Mouse (Mus musculus): Measurements from ENCODE around the gene Nppc.

The Nppc gene

GRCm38 (mm10) chr1:86650272-86650671 is 20.1 kb downstream of the Nppc start:
- peak; percentile 51 for DNase-seq

GRCm38 (mm10) chr1:86647517-86647916 is 22.9 kb downstream of the Nppc start:
- no peak for DNase-seq

DNA sequence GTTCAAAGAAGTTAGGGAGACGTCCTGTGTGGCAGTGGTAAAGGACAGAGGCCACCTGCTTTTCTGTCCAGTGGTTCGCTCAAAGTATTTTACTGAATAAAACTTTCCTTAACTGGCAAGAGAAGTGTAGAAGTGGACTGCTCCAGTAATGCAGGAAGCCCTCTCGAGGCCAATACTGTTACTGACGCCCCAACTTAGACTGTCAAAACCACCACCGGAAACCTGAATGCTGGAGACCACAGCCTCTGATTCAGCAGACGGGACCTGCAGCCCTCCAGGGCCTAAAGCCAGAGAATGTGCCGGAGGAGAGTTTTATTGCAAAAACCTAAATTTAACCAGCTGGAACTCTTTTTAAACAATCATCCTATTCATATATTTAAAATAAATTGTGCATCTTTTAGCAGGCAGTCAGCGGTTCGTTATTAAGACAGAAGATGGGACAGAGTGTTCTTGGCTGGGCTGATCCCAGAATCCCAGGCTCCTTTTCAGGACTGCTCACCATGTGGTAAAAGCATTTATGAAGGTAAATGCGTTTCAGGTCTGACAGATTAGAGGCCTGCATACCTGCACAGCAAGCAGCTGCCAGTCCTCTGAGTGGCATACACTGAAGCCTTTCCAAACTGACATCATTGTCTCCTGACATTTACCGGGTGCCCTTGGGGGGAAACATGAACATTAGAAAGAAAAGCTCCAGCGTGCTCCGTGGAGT is 27.1 kb downstream of the Nppc start:
- DNase-seq = no peak

DNA sequence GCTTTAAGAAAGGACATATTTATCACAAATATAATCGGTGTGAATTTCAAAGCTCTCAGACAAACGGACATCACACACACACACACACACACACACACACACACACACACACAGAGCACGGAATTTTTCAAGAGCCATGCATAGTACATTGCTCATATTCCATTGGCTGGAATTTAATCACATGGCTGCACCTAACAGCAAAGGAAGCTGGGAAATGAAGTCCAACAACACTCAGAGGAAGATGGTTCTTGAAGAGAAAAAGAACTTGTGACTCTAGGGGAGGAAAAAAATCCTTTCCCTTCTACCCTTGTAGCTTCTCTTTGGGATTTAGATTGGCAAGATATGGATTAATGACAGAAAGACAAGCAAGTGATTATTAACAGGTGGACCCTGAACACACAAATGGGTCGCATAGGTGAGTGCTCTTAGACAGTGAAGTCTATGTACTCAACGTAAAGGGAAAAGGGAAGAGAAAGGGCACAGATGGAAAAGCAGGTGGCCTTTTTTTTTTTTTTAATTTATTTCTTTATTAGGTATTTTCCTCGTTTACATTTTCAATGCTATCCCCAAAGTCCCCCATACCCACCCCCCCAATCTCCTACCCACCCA is 35.5 kb downstream of the Nppc start:
- no peak for DNase-seq

GRCm38 (mm10) chr1:86633840-86634750 is 36.3 kb downstream of the Nppc start:
- DNase-seq = no peak

- no peak for DNase-seq
Measured at GRCm38 (mm10) chr1:86633434-86633833, 36.9 kb downstream of the Nppc start.

GRCm38 (mm10) chr1:86632732-86633380 is 37.5 kb downstream of the Nppc start:
- DNase-seq = no peak

DNA sequence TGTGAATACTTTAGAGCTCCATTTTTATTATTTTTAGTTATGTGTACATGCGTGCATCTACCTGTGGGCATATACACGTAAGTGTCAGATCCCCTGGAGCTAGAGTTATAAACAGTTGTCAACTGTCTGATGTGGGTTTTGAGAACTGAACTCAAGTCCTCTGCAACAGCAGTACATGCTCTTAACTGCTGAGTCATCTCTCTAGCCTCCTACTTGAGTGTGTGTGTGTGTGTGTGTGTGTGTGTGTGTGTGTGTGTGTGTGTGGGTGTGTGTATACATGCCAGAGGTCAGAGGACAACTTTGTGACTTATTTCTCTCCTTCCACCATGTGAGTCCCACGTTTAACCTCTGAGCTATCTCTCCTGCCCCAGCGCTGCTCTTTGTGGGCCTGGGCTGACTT is 39.8 kb downstream of the Nppc start:
- DNase-seq = no peak

DNA sequence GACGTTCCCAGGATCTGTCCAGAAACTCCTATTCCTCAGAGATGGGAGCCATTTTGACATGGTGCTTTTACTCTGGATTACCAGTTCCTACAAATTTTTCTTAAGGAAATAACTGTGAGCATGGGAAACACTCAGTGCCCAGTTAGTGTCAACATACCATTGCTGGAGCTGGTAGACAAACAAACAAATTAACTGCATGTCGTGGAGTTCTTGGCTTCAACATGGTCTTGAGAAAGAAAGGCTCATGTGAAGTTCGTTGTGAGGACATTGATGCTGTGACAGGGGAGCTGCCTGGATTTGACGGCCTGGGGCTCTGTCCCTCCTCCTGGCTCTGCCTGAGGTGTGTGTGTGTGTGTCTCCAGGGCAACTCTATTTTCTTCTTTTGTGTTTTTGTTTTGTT is 40.4 kb downstream of the Nppc start:
- no peak for DNase-seq

GRCm38 (mm10) chr1:86628270-86628669 is 42.1 kb downstream of the Nppc start:
- no peak for DNase-seq

- no peak for DNase-seq
Measured at GRCm38 (mm10) chr1:86623001-86624000, 47.1 kb downstream of the Nppc start.

DNA sequence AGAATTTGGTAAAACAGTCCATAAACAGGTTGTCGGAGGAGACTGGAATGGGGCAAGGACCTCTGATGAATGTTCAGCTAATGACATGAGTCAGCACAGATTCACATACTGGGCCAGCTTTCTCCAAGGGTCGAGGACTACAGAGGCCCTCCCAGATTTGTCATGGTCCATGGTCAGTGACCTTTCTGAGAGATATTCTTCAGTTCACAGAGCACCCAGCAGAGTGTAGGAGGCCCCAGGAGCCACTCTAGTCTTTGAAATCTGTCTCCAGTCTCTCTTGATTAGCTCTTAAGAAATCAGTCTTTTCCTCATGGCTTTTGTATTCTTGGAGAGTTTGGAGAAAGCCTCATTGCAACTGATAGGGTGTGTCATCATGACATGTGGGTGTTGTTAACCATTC is 48.1 kb downstream of the Nppc start:
- no peak for DNase-seq

GRCm38 (mm10) chr1:86618454-86619125 is 51.8 kb downstream of the Nppc start:
- peak; percentile 23 for DNase-seq

Measured in cerebellum, adult 9-11 months (tissue).